Mouse (Mus musculus) kidney, postnatal 36 days (tissue): Measurements from ENCODE around the gene Asphd2.

Experiments used
- DNase-seq, 2 experiments: peaks; one replicate each; pipeline ENCODE4 v3.0.0; 2021 to 2022; ENCODE audit warnings: mixed read lengths in 2 of 2

Asphd2 gene

DNA sequence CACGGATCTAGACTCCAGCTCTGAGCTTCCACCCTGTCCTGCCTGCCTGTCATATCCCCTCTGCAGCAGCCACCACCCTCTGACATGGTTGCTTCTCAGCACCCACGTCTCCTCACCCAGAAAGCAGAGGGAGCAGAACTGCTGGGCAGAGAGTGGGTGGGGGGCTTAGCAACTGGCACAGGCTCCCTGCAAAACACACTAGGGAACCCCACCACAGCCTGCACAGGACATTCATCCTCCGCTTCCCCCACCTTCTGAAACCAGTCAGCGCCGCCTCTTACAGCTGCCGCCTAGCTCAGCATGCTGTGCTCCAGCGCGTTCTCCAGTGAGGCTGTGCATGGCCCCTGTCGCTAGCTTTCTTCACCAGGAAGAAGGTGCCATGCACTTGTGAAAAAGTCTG, 5.3 kb downstream of the Asphd2 start:
- no peak for DNase-seq

DNA sequence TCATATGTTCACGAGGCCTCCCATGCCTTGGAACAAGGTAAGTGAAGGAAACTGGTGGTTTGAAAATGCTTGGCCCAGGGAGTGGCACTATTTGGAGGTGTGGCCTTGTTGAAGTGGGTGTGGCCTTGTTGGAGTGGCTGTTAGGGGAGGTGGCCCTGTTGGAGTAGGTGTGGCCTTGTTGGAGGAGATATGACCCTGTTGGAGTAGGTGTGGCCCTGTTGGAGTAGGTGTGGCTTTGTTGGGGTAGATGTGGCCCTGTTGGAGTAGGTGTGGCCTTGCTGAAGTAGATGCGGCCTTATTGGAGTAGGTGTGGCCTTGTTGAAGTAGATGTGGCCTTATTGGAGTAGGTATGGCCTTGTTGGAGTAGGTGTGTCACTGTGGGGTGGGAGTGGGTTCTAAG, 8.7 kb downstream of the Asphd2 start:
- no peak for DNase-seq

DNA sequence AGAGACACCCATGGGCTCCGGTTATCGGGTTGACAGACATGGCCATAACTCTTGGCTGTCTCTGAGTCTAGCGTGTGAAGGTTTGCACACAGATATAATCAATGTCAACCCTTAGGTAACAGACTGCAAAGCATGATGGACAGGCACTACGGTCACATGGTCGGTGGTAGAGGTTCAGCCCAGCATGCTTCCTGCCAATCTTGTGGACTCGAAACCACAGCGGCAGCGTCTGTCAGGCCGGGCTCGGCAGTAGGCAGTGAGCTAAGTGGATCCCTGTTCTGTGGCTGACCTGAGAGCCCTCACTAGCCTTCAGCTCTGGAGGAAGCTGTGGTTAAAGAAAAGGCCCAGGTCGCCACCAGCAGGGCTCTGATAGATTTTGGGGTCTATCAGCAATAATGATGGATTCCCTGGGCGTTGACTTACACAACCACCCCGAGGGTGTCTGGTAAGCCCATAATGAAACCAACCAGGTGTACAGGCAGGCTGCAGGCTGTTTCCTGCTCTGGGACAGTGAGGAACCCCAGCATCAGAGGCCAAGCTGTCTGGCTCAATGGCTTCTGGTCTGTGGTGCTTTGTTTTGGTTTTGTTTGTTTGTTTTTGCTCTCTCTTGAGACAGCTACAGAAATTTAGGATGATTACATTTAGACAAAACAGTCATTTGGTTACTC, 9.7 kb downstream of the Asphd2 start:
- no peak for DNase-seq

DNA sequence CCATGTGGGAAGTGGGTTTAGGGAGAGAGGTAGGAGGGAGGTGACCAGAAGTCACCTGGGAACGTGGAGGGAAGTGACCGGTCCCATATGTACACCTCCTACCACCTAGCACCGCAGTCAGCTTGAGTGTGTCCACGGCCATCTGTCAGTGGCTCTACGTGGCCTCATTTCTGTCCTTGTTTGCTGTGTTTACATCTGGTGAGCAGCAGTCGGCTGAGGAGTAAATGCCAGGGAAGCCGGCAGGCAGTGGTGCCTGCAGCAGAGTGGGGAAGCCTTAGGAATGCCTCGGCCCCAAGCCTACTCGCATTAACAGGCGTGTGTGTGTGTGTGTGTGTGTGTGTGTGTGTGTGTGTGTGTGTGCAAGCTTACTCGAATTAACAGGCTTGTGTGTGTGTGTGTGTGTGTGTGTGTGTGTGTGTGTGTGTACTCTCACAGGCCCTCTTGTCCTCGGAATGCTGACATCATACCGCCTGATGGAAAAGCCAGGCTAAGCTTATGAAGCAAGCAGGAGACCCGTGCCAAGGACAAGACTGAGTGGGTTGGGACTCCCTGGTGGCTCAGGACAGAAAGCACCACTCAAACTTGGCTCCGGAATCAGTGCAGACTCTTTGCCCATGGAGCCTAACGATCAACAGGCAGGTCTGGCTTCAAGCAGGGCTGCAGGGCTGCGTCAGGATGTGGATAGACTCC, 11.9 kb downstream of the Asphd2 start:
- no peak for DNase-seq

DNA sequence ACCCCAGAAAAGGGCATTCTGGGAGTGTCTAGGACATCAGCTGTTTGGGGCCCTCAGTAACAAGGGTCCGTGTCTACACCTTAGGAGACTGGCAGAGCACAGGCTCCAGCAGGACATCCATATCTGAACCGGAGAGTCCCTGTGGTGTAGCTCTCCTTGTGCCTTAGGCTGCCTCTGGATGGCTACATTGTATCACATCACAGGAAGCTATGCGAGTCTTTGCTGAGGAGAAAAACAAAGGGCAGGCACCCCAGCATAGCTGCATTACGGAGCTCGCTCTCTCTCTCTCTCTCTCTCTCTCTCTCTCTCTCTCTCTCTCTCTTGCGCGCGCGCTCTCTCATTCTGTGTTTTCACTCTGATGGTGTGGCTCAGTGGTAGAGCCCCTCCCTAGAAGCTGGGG, 12.6 kb downstream of the Asphd2 start:
- DNase-seq = no peak

DNA sequence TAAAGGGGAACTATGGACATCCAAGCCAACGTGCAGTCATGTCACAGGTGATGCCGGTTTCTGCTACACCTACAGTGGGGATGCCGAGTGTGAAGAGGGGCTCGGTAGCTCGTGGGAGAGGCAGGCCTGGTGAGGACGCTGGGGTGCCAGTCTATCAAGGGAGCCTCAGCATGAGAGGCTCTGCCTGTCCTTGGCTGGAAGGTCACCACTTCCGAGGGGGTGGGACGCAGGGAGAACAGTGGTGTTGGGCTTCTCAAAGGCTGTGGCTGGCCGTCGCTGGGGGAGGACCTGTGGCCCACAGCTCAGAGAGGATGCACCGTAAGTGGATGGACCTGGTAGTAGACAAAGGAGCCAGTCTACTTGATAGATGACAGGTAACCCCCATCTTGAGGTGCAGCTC, 13.5 kb downstream of the Asphd2 start:
- no peak for DNase-seq

DNA sequence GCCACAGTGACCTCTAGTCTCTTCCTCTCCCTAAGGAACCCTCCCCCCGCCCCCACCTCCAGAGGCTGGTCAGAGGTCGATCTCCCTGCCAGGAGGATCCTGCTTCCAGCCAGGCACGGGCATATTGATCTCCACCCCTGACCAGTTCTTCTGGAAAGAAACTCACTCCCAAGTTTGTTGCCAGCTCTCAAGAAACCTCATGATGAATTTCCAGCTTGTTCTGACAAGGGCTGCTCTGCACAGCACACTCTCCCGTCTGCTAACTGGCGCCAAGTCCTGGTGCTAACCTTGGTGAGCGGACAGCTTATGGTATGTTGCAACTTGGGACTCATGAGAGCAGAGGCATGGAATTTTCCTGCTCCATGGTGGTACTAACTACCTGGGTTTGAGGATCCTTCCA, 15.9 kb downstream of the Asphd2 start:
- peak in 1 of 2 experiments; percentile 15 for DNase-seq

DNA sequence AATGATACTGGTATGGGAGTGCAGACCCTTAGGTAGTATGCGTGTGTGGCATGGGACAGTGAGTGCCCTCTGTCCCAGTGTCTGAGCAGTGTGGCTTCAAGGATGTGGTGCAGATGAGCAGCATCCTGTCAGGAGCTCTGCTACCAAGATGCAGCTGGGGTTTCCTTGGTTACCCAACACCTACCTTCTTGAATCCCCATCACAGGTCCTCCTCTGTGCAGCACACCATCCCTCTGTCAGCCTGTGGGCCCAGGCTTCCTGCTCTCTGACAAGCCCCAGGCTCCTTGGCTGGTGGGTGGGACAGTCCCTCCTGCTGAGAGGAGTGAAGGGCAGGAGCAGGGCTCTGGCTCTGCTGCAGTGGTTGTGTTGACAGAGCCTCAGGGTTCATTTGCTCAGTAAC, 17.3 kb downstream of the Asphd2 start:
- DNase-seq = no peak

DNA sequence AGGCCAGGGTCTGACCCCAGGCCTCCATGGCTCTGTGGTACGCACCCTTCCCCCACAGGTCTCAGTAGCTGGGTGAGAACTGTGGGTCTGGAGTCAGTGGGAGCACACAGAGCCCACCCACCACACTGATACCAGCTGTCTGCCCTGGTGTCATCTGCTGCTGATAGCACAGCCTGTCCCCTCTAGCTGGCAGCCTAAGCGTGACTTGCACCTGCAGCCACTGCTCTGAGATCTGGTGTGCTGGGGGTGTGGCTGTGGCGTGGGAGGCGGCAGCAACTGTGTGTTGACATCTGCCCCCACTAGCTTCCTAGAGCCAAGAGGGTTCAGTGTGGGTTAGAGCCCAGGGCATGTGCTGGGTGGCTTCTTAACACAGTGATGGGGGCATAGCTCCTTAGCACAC, 18.6 kb downstream of the Asphd2 start:
- DNase-seq = no peak

DNA sequence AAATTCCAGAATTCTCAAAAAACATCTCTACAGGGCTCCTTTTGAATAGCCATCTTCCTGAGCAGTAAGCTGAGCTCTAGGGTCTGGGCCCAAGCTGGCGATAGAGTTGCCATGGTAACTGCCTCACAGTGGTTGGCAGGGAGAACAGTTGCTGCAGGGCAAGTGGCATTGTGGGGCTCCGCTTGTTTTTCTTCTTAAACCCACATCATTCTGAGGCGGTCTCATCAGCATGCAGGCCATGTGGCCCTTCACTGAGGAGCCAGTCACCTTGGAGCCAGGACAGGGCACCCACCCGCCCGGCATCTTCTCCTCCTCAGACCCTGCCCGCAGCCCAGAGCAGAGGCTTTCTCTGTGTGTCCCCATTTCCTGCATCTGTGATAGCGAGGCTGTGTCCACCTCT, 22.7 kb downstream of the Asphd2 start:
- no peak for DNase-seq

DNA sequence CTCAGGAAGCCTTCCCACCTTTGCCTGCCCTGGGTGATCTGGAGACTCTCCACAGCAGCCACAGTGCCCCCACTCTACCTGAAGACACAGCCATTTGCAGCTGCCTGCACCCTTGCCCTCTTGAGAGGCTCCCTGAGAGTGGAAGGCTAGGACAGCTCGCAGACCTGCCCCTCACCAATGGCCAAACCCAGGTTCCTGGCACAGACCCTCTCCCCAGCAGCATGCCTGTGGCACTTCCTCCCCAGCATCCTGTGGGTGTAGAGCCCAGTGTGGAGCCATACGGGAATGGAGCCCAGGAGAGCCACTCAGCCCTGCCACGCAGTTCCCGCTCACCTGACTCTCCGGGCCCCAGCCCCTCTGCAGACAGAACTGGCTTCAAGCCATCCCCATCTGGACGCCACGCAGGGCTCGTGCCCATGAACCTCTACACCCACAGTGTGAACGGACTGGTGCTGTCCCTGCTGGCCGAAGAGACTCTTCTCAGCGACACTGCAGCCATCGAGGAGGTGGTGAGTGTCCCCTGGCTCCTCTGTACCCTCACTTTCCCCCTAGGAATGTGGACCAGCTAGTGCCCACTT, 24.3 kb downstream of the Asphd2 start:
- no peak for DNase-seq

DNA sequence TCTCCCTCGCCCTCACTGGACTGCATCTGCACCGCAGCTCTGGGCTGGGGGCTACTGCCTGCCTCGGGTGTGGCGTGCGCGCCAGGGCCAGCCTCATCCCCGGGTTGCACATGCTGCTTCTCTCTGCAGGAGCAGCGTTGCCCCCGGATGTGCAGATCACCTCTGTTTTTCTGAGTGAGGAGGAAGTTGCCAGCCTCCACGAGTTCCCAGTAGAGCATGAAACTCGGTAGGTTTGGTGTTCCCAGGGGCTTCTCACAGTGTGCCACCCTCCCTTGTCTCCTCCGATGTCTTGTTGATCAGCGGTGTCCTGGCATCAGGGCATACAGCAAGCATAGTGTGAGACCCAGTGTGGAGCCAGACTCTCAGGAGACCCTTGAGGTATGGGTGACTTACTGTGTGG, 25.3 kb downstream of the Asphd2 start:
- no peak for DNase-seq

DNA sequence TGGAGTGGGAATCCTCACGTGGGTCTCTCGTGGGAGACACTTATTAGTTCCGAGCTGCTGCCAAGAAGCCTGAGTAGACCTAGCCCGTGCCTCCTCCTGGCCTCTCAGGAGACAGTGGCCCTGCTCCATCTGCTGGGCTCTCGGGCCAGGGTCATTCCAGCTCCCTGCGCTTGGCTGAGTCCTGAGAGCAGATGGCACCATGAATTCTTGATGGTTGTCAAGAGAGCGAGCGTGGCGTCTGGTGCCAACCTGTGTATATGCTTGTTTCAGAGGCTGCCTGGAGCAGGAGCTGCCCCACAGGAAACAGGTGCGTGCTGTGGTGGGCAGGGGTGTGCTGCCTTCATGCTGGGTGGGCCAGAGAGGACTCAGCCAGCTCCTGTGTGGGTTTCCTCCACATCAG, 26.0 kb downstream of the Asphd2 start:
- no peak for DNase-seq

DNA sequence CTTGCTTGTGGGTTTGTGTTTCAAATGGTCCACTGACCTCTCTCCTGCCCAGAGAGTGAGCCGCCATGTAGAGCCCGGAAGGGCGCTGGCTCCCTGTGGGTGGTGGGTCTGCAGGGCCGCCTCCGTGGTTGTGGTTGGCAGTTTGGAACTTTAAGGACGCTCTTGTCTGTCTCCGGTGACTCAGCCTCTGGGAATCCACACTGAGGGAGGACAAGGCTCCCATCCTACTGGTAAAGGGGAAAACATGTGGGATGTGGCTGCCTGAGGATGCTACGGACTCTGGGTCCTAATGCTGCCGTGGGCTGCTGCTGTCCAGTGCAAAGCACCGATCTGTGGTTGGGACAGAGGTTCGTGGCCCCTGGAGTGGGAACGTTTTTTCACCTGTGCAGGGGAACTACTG, 26.7 kb downstream of the Asphd2 start:
- DNase-seq = no peak

DNA sequence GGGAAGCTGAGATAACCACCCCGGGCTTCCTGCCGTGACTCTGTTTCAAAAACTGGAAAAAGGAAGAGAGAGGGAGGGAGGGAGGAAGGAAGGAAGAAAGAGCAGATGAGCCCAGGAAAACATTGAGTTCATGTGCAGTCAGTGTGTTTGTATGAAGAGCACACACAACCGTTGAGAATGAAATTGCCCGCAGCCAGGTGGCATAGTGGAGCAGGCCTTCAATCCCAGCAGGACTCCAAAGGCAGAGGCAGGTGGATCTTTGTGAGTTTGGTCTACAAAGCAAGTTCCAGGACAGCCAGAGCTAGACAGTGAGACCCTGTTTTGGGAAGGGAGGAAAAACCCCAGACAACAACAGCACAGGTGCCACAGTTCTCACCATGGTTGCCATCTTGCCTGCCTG, 27.3 kb downstream of the Asphd2 start:
- DNase-seq = no peak

DNA sequence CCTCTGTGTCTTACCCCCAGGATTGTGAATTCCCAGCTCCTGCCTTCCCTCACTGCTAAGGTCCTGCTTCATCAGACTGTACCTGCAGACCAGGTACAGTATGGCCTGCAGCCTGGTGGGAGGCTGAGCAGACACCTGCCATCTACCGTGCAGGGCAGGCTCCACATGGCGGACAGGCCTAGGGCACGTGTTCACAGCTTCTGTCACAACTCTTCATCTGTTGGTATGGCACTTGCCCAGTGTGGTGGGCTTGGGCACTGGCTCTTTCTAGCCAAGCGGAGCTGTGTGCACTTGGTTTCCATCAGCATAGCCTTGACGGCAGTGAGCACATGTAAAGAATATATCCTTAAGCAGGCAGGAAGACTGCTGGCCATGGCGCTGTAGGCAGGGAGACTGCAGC, 27.8 kb downstream of the Asphd2 start:
- no peak for DNase-seq

DNA sequence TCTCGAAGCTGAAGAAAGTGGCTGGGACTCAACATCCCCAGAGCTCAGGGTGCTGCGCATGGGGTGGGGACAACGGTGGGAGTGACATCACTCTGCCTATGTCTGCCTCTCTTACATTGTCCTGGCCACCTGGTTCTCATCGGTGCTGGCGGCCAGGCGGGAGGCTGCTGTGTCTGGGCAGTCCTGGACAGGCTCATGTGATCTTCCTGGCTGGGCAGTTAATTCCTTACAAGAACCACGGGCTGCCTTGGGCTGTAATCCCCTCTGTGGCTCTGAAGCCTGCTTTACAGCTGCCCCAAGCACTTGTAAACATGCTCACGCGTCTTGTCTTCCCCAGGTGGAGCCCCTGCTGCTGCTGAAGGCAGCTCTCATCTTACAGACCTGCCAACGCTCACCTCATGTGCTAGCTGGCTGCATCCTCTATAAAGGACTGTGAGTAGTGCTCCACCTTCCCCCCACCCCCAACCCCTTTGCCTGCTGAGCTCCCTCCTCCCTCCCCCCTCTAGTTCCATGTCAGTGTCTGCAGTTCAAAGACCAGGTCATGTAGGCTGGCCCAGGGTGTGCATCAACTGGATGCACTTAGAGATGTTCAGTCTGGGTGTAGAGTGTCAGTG, 30.4 kb downstream of the Asphd2 start:
- DNase-seq = no peak

DNA sequence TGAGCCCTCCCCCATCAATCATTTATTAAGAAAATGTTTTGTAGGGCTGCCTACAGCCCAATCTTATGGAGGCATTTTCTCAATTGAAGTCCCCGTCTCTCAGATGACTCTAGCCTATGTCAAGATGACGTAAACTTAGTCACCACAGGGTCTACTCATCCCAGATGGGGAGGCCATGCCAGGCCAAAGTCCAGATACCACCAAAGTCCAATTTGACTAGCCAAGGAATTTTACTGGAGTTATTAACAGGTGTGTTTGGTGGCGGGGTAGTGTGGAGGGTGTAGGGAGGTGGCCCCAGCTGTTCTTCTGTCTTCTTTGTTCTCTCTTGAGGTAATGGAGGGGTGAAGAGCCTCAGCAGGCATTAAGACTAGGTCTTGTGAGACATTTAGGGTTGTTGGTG, 34.6 kb downstream of the Asphd2 start:
- no peak for DNase-seq

DNA sequence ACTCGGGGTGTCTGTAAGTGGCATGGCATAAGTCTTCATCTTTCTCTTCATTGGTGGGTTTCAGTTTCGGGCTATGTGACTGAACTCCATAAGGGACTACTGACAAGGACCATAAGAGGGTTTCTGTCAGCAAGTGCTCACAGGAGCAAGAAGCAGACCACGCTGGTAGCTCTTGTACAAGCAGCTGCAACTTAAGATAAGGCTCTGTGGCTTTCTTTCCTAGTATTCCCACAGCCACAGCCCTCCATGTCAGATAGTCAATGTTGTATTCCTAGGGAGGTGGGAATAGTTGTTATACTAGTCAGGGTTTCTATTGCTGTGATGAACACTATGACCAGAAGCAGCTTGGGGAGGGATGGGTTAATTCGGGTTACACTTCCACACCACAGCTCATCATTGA, 35.1 kb downstream of the Asphd2 start:
- no peak for DNase-seq

DNA sequence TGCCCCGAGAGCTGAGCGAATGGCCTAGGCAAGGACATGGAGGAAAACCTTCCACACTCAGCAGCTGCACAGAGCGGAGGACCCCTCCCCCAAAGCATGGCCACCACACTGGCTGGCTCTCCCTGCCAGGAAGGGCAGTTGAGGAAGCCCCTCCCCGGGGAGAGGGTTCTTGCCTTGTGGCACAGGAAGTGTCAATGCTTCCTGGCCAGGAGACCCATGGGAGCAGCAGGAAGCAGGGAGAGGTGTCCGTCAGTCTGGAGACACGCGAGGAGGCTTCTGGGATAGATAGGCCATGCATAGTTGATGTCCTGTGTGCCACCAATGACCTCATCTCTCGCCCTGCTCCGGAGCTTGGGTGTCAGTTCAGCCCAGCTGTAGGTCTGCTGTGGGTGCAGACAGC, 38.3 kb downstream of the Asphd2 start:
- DNase-seq = peak; percentile 41

DNA sequence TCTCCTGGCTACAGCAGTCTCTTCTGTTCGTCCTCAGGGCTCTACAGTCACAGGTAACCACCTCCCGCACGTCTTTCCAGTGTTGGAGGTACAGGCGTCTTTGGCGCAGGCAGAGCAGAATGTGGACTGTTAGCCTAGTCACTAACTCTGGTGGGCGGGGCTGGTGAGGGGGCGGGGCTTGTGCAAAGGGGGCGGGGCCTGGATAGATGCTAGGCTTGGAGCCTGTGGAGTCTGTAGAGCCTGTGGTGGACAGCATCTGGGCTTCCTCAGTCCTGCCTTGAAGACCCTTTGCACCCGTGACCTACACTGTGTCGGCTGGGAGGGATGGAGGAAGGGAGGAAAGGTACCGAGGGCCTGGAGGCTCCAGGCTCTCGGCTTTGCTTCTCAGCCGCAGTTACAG, 38.8 kb downstream of the Asphd2 start, which contains the start of gene Gm6583:
Gm6583 (minus strand) TSS at position 124 of the 400 bp plus-strand sequence.
- DNase-seq = no peak

DNA sequence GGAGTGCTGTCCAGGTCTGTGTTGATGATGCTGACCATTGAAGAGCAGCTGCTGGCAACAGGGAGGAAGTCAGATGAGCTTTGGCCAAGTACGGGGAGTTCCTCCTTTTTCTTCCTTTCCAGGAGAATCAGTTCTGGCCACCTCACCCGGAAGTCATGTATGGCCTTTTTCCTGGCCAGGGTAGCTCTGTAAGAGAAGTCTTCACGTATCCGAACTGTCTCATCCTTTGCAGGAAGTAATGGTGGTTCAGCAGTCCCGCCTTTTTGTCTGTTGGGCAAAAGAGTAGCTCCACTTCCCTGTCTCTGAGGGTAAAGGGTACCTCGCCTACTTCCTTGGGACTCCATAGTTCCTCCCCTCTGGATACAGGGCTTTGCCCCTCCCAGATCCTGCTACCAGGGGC, 39.2 kb downstream of the Asphd2 start:
- peak in 1 of 2 experiments; percentile 13 for DNase-seq

DNA sequence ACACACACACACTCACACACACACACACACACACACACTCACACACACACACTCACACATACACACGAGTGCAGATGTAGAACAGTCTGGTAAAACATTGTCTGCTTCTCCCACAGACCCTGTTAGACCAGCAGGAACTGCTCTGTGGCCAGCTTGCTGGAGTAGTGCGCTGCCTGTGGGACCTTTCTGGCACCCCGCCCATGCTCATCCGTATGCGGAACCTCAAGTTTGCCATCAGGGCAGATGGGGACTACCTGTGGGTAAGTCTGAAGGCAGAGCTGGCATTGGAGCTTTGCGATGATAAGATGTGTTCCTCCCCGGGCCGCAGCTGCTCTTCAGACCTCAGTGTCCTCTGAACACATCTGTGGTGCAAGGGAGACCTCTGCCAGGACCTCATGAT, 45.5 kb downstream of the Asphd2 start:
- DNase-seq = no peak
